Mouse (Mus musculus) C3H10T1/2 (cell line): ENCODE data around the gene Lca5l. TPM values are rescaled to one million over a fixed set of nuclear protein-coding genes. Genes with fewer than 3 reads are reported as not detected.

Experiments used
- polyA plus RNA-seq, 2 experiments: library from polyadenylated mRNA; unstranded; fragments of >200 nt; fragmentation: generic; extraction: Trizol; gene quantifications; one replicate each; pipeline ENCODE4 v1.2.1; 2012; ENCODE audit warnings: missing spikeins in 2 of 2

Gene Lca5l
- polyA plus RNA-seq = under 1 TPM; 0.01 to 0.35 TPM

DNA sequence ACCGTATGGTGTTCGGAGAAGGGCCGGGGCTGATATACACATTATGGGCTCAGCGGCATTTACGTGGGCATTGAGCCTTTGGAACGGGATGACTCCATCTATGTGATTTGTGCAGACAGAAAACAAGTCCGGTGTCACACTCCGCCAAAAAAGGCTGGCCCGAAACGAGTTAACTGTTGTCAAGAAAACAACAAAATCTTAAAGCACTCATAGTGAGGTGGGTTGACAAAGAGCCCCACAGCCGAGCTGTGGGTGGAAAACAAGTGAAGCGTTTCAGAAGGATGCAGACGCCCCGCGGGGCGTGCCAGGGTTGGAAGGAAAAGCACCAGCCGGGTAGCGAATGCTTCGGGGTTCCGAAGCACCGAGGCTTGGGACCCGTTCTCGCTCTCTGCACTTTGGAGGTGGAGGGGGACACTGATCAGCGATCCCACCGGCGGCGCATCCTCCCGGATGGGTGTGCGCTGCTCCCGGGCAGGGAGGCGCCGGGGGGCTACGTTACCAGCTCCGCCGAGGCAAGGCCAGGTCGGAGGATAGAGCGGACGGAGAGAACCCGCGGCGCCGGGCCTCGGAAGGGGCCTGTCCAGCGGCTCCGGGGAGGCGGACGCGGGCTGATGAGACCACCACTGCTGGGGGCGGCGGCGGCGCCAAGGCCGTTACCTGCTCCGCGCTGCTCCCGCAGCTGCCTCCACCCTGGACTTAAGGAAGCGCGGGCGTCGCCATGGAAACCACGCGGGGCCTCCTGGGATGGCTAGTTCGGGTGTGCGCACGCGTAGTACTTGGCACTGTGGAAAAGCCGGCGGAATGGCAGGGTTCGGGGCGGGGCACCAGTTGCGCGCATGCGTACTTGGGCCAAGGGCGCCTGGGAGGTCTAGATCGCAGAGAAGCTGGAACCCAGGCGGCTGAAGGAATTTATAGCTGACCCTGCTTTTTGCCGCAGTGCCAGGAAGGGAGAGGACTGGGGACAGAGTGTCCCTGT, at the start of gene Lca5l:
TSS of gene Lca5l (minus strand) at position 741 of the 976 bp plus-strand sequence.

DNA sequence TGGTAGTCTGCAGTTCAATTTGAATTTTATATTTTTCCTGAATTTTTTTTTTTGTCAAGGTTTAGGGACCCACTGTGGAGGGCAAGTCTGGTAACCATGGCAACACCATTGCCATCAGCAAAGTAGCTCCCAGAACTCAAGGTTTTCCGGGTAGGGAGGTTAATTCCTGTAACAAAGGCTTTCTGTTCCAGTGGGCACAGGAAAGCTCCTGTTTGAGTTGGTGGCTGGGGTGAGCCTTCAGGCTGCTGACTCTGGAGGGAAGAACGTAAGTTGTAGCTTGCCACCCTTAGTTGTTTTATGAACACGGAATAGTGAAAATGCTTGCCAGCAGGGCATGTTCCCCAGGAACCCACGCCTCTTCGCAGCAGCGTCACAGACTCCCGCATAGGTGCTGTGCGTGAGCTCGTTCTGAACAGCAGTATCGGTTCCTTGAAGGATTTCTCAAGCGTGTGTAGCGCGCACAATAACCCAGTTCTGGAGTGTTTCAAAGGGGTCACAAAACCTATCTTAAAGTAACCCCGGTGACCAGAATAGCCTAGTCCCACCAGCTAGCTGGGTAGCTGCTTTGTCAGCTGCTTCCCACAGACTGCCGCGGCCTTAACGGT, 43.4 kb upstream of the Lca5l start, which contains the start of gene B3galt5:
TSS of gene B3galt5 (plus strand) at position 436 of the 605 bp plus-strand sequence.

DNA sequence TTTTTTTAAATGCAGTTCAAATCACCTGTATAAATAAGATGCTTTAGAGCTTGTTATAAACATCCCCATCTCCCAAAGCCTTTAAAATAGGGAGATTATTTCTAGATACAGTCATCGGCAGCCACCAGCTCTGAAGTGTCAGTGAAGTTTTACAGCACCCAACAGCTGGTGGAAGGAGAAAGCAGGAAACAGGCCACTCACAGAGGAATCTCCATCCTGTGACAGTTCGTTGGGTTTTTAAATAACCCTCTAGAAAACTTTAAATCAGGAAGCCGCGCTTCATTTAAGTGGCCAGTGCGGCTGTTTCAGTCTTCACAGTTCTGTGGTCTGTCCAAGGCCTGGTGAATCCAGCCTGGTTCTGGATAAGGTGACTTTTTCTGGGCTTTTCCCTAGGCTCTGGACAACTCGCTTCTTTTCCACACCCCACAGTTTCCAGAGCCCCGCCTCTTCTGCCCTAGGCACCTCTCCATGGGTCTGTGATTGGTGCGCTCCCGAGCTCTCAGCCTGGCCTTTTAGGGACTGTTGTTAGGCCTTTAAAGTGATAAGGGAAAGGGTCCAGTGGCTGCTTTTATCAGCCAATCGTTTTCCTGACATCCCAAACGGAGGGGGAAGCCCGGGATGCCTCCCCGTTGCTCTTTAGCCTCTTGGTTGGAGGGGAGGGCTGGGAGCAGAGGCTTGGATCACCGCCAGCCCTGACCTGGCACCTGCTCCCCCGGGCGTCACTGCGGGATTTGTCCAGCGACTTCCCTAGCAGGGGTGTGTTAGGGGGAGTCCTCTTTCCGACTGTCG, 8.0 kb upstream of the Lca5l start, which contains the start of gene Sh3bgr:
TSS of gene Sh3bgr (plus strand) at position 538 of the 789 bp plus-strand sequence.

DNA sequence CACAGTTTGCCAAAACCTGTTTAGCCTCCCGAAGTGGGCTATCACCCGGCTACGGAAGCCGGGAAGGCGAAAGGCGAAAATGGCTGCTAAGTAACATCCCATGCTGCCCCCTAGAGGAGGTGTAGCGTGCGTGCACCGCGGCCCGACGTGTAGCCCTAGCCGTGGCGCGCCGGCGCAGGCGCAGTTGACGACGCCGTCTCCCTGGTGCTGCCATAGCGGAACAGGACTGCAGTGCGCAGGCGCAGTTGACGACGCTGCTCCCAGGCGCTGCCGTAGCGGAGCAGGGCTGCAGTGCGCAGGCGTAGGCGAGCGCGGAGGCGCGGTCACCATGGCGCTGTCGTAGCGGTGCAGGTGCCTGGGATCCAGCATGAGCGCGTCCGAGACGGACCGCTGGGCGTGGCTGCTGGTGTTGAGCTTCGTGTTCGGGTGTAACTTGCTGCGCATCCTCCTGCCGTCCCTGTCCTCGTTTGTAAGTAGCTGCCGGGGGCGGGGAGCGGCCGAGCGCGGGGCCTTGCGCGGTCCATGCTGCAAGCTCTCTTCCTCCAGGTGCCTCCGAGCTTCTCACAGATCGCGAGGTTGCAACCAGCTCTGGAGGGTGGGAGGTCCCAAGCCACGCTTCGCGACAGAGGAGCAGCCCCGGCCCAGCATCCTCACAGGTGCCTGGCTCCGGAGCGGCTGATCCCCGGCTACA, 46.8 kb downstream of the Lca5l start, which contains the start of gene Wrb:
TSS of gene Wrb (plus strand) at position 298 of the 691 bp plus-strand sequence.

DNA sequence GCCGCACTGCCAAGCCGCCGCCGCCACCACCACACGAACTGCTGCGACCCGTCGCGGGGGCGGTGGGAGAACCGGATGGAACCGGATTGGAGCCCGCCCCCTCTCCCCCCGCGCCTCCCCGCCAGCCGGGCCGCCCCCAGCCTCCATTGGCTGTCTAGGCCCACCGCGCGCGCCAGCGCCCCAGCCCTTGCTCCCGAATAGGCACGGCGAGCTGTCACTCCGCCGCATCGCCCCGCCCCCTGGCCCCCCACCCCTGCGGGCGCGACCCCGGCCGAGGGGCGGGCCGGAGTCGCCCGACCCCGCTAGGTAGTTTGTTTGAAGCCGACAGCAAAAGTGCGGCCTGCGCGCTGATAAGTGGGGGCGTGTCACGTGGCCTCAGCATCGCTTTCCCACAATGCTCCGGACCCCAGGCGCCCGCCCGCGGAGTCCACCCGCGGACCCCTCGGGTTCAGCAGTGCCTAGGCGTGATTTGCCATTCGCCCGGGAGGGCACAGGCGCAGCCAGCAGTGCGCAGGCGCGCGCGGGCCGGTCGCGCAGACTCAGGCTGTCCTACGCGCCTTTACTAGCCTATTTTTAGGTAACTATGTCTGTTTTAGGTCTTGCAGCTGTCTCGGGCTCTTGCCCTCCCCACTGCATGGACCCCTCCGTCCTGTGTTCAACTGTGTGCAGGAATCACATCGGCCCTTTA, 64.3 kb downstream of the Lca5l start, which contains the start of gene Hmgn1:
TSS of gene Hmgn1 (minus strand) at position 73 of the 688 bp plus-strand sequence.

Other genes starting within 250 kb of the Lca5l start
- gene Psmg1, start 201.3 kb downstream of the Lca5l start, polyA plus RNA-seq = 10 to 100 TPM; 44.5 to 46.7 TPM
- gene Brwd1, start 109.7 kb downstream of the Lca5l start, polyA plus RNA-seq = 1 to 10 TPM; 1.3 to 9.8 TPM
- 100 to 1,000 TPM in 1 of 2 experiments, 10 to 100 TPM in 1; 97.9 to 264 TPM for gene Hmgn1, start 64.5 kb downstream of the Lca5l start, polyA plus RNA-seq
- 10 to 100 TPM in 1 of 2 experiments, 1 to 10 TPM in 1; 5.0 to 15.0 TPM for gene Wrb, start 46.9 kb downstream of the Lca5l start, polyA plus RNA-seq
- under 1 TPM in 1 of 2 experiments, not detected in 1; 0.15 TPM for gene Sh3bgr, start 8.2 kb upstream of the Lca5l start, polyA plus RNA-seq
- gene B3galt5, start 43.5 kb upstream of the Lca5l start, polyA plus RNA-seq = not detected